Mouse (Mus musculus) ES-E14 (cell line): ENCODE results near the gene Esam. TPM values are rescaled to one million over a fixed set of nuclear protein-coding genes. Genes with fewer than 3 reads are reported as not detected.

ENCODE experiments used
- DNase-seq: peaks from one replicate; pipeline ENCODE4 v3.0.0-alpha.2; 2013; ENCODE audit warnings: low read depth, low spot score
- H3K27ac ChIP-seq: 2 replicates; pipeline ENCODE4 v1.5.1; 2012; ENCODE audit warnings: low read depth, mild to moderate bottlenecking, low read length, moderate library complexity, mixed read lengths; ENCODE audit not compliant: poor library complexity, insufficient read depth, severe bottlenecking
- H3K36me3 ChIP-seq: 2 replicates; pipeline ENCODE4 v1.6.1; 2012; ENCODE audit warnings: mild to moderate bottlenecking, low read length, moderate library complexity, mixed read lengths; ENCODE audit not compliant: control insufficient read depth, poor library complexity, insufficient read depth, severe bottlenecking
- H3K4me1 ChIP-seq, 2 experiments: fragments of 150-350 bp in 1 of 2; sonication (generic) in 1 of 2; 2 replicates each; pipeline ENCODE4 v1.6.1; 2012; ENCODE audit warnings: low read length in 2 of 2, mild to moderate bottlenecking in 1 of 2, mixed read lengths in 1 of 2; ENCODE audit not compliant: control insufficient read depth in 2 of 2, insufficient read depth in 2 of 2, poor library complexity in 1 of 2
- H3K4me3 ChIP-seq, 2 experiments: fragments of 150-350 bp in 1 of 2; sonication (generic) in 1 of 2; 2 replicates each; pipeline ENCODE4 v1.5.1; 2012; ENCODE audit warnings: low read length in 2 of 2, low read depth in 1 of 2, mild to moderate bottlenecking in 1 of 2, mixed read lengths in 1 of 2; ENCODE audit not compliant: insufficient read depth in 1 of 2, poor library complexity in 1 of 2, severe bottlenecking in 1 of 2
- H3K9ac ChIP-seq: 2 replicates; pipeline ENCODE4 v1.6.1; 2012; ENCODE audit warnings: low read depth, mild to moderate bottlenecking, low read length, mixed read lengths; ENCODE audit not compliant: poor library complexity, insufficient read depth, severe bottlenecking
- H3K9me3 ChIP-seq: fragments of 150-350 bp; sonication (generic); 2 replicates; pipeline ENCODE4 v1.6.1; 2012; ENCODE audit warnings: low read depth, mild to moderate bottlenecking, low read length; ENCODE audit not compliant: control insufficient read depth, insufficient read depth
- CHD2 ChIP-seq: IDR thresholded peaks from 2 replicates; pipeline ENCODE4 v1.6.1; 2014; ENCODE audit warnings: mild to moderate bottlenecking, low read depth, low read length, inconsistent platforms
- HCFC1 ChIP-seq: IDR thresholded peaks from 2 replicates; pipeline ENCODE4 v1.6.1; 2012; ENCODE audit warnings: low read length, inconsistent platforms, borderline replicate concordance; ENCODE audit not compliant: insufficient read depth
- MAFK ChIP-seq: IDR thresholded peaks from 2 replicates; pipeline ENCODE4 v1.6.1; 2014; ENCODE audit warnings: mild to moderate bottlenecking, low read depth, low read length, inconsistent platforms; ENCODE audit not compliant: insufficient read depth
- ZC3H11A ChIP-seq: IDR thresholded peaks from 2 replicates; pipeline ENCODE4 v1.6.1; 2012; ENCODE audit warnings: low read depth, mild to moderate bottlenecking, inconsistent platforms, low read length, borderline replicate concordance
- ZNF384 ChIP-seq: IDR thresholded peaks from 2 replicates; pipeline ENCODE4 v1.6.1; 2012; ENCODE audit warnings: low read depth, low read length, inconsistent platforms
- in situ Hi-C, 2 experiments: fragments of 600-800 bp; cut with MboI; formaldehyde crosslinking; loops; one replicate each; pipeline ENCODE4 v1.15.1; 2025; ENCODE audit warnings: low sequenced_read_pairs in 2 of 2, inconsistent platforms in 1 of 2; ENCODE audit not compliant: unreplicated experiment in 2 of 2
- total RNA-seq: library from RNA; depleted of rRNA; stranded (reverse); fragments of 300-350 nt; gene quantifications from 2 replicates; pipeline ENCODE4 v1.2.3, GENCODE M21; 2012

The Esam gene
- total RNA-seq, 1 experiment = 6.5 TPM

- TF ChIP-seq MAFK = no peak
- no peak for TF ChIP-seq HCFC1
- TF ChIP-seq ZNF384 = no peak
- Histone ChIP-seq H3K36me3 (no peaks in the 10 kb centered on the region), H3K9me3 (no peaks in the 10 kb centered on the region), H3K27ac (no peak overlapping the region), H3K4me1 (peaks cover 2 to 20% of the 10 kb centered on the region in 2 experiments; a peak in 1 of 4 replicates), H3K9ac (no peak overlapping the region; the same call in 1 of the 2 replicates), H3K4me3 (peak overlapping the region in 1 of 2 experiments; percentile 1; a peak in 1 of 4 replicates)
- no peak for DNase-seq
- in situ Hi-C loops = loop anchor here in 1 of 2 experiments (10.0 kb wide), 1 partner anchor 107 kb away; the partner anchor contains the start of gene Robo3
These were observed 14.2 kb downstream of the Esam start for GRCm38 (mm10) chr9:37541851-37542642.

DNA sequence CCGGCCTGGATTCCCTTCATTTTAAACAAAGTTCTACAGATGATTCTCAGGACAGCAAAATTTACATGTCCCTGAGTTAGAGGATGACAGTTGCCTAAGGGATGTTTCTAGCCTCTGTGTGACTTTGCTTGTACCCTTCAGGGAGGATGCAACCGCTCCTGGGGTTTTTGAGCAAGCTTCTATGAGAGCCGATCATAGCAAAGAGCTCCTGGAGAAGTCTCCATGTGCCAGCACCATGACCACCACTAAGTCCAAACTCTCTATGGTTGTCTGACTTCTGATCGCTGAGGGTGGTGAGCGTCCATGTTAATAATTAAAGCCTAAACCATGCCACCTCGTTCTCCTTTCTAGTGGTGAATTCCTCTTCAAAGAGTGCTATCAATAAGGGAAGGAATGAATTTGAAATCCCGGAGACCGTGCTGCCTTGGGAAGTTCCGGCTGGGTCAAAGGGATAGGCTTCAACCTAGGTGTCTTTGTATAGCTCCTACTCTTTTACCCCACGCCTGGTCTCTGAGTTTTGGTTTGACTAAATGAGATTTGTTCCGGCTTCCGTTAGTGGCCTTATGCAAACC lies 16.1 kb downstream of the Esam start:
- Histone ChIP-seq H3K4me3 (peak overlapping the region in 1 of 2 experiments; percentile 12; a peak in 2 of 4 replicates), H3K4me1 (peaks cover 2 to 20% of the 10 kb centered on the region in 2 experiments; a peak in 1 of 4 replicates), H3K27ac (peak overlapping the region; percentile 56; the same call in 1 of the 2 replicates), H3K9ac (no peak overlapping the region; the same call in 1 of the 2 replicates), H3K36me3 (no peaks in the 10 kb centered on the region), H3K9me3 (no peaks in the 10 kb centered on the region)
- DNase-seq = no peak
- TF ChIP-seq ZNF384 = no peak
- in situ Hi-C loops = loop anchor here in 1 of 2 experiments (10.0 kb wide), 1 partner anchor 109 kb away; the partner anchor contains the start of gene Robo3

DNA sequence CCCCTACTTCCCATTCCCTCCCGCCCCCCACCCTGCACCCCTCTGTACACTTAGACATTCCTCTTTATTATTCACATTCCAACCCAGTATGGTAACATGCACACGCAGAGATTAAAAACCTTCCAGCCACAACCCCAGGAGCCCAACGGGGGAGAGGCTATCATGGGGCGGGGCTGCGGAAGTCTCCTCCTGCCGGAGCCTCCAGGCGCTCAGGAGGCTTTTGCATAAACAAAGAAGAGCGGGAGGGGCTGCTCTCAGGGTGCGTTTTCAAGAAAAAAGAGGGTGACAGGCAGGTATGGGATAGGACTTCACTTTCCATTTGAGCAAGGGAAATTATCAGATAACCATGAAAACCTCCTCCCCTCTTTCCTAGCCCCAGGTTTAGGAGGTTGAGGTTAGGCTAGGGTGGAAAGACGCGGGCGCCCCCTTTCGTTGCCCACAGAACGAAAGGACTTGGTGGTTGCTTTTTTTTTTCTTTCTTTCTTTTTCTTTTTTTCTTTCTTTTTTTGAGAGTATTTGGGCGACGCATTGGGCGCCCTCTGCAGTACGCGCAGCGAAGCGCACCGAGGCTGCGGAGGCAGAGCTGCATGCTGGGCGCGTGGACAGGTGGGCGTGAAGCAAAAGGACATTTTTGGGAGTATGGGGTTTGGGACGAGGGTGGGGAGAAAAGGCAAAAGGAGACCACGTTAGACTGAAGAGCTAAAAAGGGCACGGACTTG lies 16.7 kb downstream of the Esam start:
- DNase-seq = peak; percentile 68
- peaks cover 2 to 20% of the 10 kb centered on the region in 2 experiments; a peak in 1 of 4 replicates for H3K4me1 ChIP-seq
- H3K36me3 ChIP-seq = no peaks in the 10 kb centered on the region
- peak overlapping the region; percentile 75; the same call in 1 of the 2 replicates for H3K27ac ChIP-seq
- no peaks in the 10 kb centered on the region for H3K9me3 ChIP-seq
- peak overlapping the region; percentile 58; the same call in 1 of the 2 replicates for H3K9ac ChIP-seq
- in situ Hi-C loops = loop anchor here in 1 of 2 experiments (10.0 kb wide), 1 partner anchor 110 kb away; the partner anchor contains the start of gene Robo3
- TF ChIP-seq MAFK = no peak
- TF ChIP-seq CHD2 = no peak
- peak; percentile 67 for TF ChIP-seq ZNF384
- H3K4me3 ChIP-seq = peak overlapping the region; percentile 44 to 52

GRCm38 (mm10) chr9:37545166-37545610 lies 17.3 kb downstream of the Esam start:
- TF ChIP-seq HCFC1 (no peak), CHD2 (no peak), ZNF384 (no peak), MAFK (no peak), ZC3H11A (no peak)
- Histone ChIP-seq H3K36me3 (no peaks in the 10 kb centered on the region), H3K27ac (peak overlapping the region; percentile 75; the same call in 1 of the 2 replicates), H3K4me1 (peaks cover 2 to 19% of the 10 kb centered on the region in 2 experiments; a peak in 1 of 4 replicates), H3K4me3 (peak overlapping the region; percentile 44 to 52), H3K9ac (peak overlapping the region; percentile 58), H3K9me3 (no peaks in the 10 kb centered on the region)
- no peak for DNase-seq
- in situ Hi-C loops = loop anchor here in 1 of 2 experiments (10.0 kb wide), 1 partner anchor 110 kb away; the partner anchor contains the start of gene Robo3
